Mouse (Mus musculus) thymus, adult 2 months (tissue): ENCODE results near the gene Kcnk13. TPM values are rescaled to one million over a fixed set of nuclear protein-coding genes. Genes with fewer than 3 reads are reported as not detected.

Experiments used
- DNase-seq: peaks from one replicate; pipeline ENCODE4 v3.0.0; 2021
- H3K27ac ChIP-seq: fragments of 200-500 bp; 2 replicates; pipeline ENCODE4 v1.5.1; 2012; ENCODE audit warnings: low read length, control low read depth; ENCODE audit not compliant: control insufficient read depth, insufficient read depth
- H3K27me3 ChIP-seq: fragments of 200-500 bp; 2 replicates; pipeline ENCODE4 v1.6.1; 2012; ENCODE audit warnings: mild to moderate bottlenecking, low read length, moderate library complexity, mixed read lengths; ENCODE audit not compliant: control insufficient read depth, insufficient read depth
- H3K36me3 ChIP-seq: fragments of 200-500 bp; 2 replicates; pipeline ENCODE4 v1.6.1; 2012; ENCODE audit warnings: mild to moderate bottlenecking, low read length, moderate library complexity; ENCODE audit not compliant: control insufficient read depth, insufficient read depth
- H3K4me1 ChIP-seq: fragments of 200-500 bp; replicated peaks from 2 replicates; pipeline ENCODE4 v1.6.1; 2012; ENCODE audit warnings: low read length; ENCODE audit not compliant: control insufficient read depth, insufficient read depth
- H3K4me3 ChIP-seq: fragments of 200-500 bp; 2 replicates; pipeline ENCODE4 v1.5.1; 2012; ENCODE audit warnings: mild to moderate bottlenecking, low read length, control low read depth, moderate library complexity; ENCODE audit not compliant: control insufficient read depth, insufficient read depth
- CTCF ChIP-seq: fragments of 200-500 bp; IDR thresholded peaks from 2 replicates; pipeline ENCODE4 v1.5.1; 2012; ENCODE audit warnings: mild to moderate bottlenecking, control low read depth, low read length, moderate library complexity, borderline replicate concordance; ENCODE audit not compliant: control insufficient read depth, poor library complexity, insufficient read depth; ENCODE audit errors: extremely low read depth
- POLR2A ChIP-seq: fragments of 200-500 bp; IDR thresholded peaks from 2 replicates; pipeline ENCODE4 v1.6.1; 2012; ENCODE audit warnings: mild to moderate bottlenecking, low read length, control low read depth, moderate library complexity; ENCODE audit not compliant: control insufficient read depth, poor library complexity, insufficient read depth; ENCODE audit errors: extremely low read depth
- WGBS: fragments of 180-500 bp; shearing (Covaris S2); methylation state at CpG from one replicate; pipeline ENCODE4 v1.1.7; 2018; 5-methylcytosine and 5-hydroxymethylcytosine counted together
- polyA plus RNA-seq: library from polyadenylated mRNA; depleted of rRNA; stranded (reverse); fragments of >200 nt; gene quantifications from 2 replicates; pipeline ENCODE4 v1.2.3, GENCODE M21; 2012

Gene Kcnk13
- polyA plus RNA-seq, 1 experiment: 0.90 TPM

- H3K36me3 ChIP-seq: no peaks in the 10 kb centered on the region
- no peak overlapping the region for H3K27ac ChIP-seq
- no peaks in the 10 kb centered on the region for H3K27me3 ChIP-seq
- H3K4me1 ChIP-seq: no peaks in the 10 kb centered on the region
- H3K4me3 ChIP-seq: no peak overlapping the region
- no peak for TF ChIP-seq CTCF
- no peak for TF ChIP-seq POLR2A
- 90% methylated on average over 11 of the region's 11 CpGs for WGBS
- DNase-seq: no peak
These were observed 128.7 kb downstream of the Kcnk13 start for GRCm38 (mm10) chr12:100093046-100093445.

GRCm38 (mm10) chr12:100099971-100100706 lies 135.8 kb downstream of the Kcnk13 start:
- Histone ChIP-seq H3K36me3 (no peaks in the 10 kb centered on the region), H3K4me1 (peaks cover 6% of the 10 kb centered on the region), H3K27ac (no peak overlapping the region), H3K4me3 (no peak overlapping the region), H3K27me3 (no peaks in the 10 kb centered on the region)
- TF ChIP-seq CTCF (no peak), POLR2A (no peak)
- 90% methylated on average over 3 of the region's 3 CpGs for WGBS
- DNase-seq: no peak

GRCm38 (mm10) chr12:100100707-100101030 lies 136.4 kb downstream of the Kcnk13 start:
- no peak for DNase-seq
- 72% methylated on average over 3 of the region's 3 CpGs for WGBS
- no peak overlapping the region for H3K4me3 ChIP-seq
- peaks cover 6% of the 10 kb centered on the region for H3K4me1 ChIP-seq
- H3K36me3 ChIP-seq: no peaks in the 10 kb centered on the region
- H3K27ac ChIP-seq: no peak overlapping the region
- no peaks in the 10 kb centered on the region for H3K27me3 ChIP-seq
- TF ChIP-seq POLR2A: no peak

GRCm38 (mm10) chr12:100101651-100102050 lies 137.4 kb downstream of the Kcnk13 start:
- TF ChIP-seq CTCF (no peak), POLR2A (no peak)
- Histone ChIP-seq H3K27me3 (no peaks in the 10 kb centered on the region), H3K27ac (no peak overlapping the region), H3K4me1 (peaks cover 12% of the 10 kb centered on the region), H3K36me3 (no peaks in the 10 kb centered on the region), H3K4me3 (no peak overlapping the region)
- 80% methylated on average over 3 of the region's 3 CpGs for WGBS
- DNase-seq: no peak

- H3K27me3 ChIP-seq: no peaks in the 10 kb centered on the region
- peaks cover 30% of the 10 kb centered on the region for H3K4me1 ChIP-seq
- H3K36me3 ChIP-seq: no peaks in the 10 kb centered on the region
- 94% methylated on average over 5 of the region's 5 CpGs for WGBS
- TF ChIP-seq POLR2A (no peak), CTCF (no peak)
- no peak for DNase-seq
- H3K4me3 ChIP-seq: no peak overlapping the region
- no peak overlapping the region for H3K27ac ChIP-seq
These were observed 140.2 kb downstream of the Kcnk13 start for GRCm38 (mm10) chr12:100104530-100104929.

- peak; percentile 78 for DNase-seq
- TF ChIP-seq POLR2A (no peak), CTCF (peak; percentile 73)
- peaks cover 31% of the 10 kb centered on the region for H3K4me1 ChIP-seq
- 12% methylated on average over 20 of the region's 20 CpGs for WGBS
- H3K27ac ChIP-seq: peak overlapping the region; percentile 36; the same call in 1 of the 2 replicates
- H3K4me3 ChIP-seq: no peak overlapping the region
- no peaks in the 10 kb centered on the region; the same call in 1 of the 2 replicates for H3K36me3 ChIP-seq
- H3K27me3 ChIP-seq: no peaks in the 10 kb centered on the region
These were observed 142.1 kb downstream of the Kcnk13 start for GRCm38 (mm10) chr12:100106275-100106895.
